Mouse (Mus musculus) layer of hippocampus, postnatal 25 days (tissue): ENCODE measurements around the gene Gtf3c1. TPM values are rescaled to one million over a fixed set of nuclear protein-coding genes. Genes with fewer than 3 reads are reported as not detected.

Source experiments
- DNase-seq, 2 experiments: peaks; one replicate each; pipeline ENCODE4 v3.0.0; 2022; ENCODE audit warnings: mixed read lengths in 2 of 2, low spot score in 1 of 2; ENCODE audit errors: extremely low spot score in 1 of 2
- total RNA-seq, 2 experiments: library from RNA; stranded (reverse); gene quantifications; 2 replicates each; pipeline ENCODE4 v1.2.3; 2021

Gtf3c1 gene
- total RNA-seq, 2 experiments from 2014 or later = 108 to 112 TPM

- no peak for DNase-seq
Observed at GRCm38 (mm10) chr7:125625219-125625618, 82.4 kb downstream of the Gtf3c1 start.

DNA sequence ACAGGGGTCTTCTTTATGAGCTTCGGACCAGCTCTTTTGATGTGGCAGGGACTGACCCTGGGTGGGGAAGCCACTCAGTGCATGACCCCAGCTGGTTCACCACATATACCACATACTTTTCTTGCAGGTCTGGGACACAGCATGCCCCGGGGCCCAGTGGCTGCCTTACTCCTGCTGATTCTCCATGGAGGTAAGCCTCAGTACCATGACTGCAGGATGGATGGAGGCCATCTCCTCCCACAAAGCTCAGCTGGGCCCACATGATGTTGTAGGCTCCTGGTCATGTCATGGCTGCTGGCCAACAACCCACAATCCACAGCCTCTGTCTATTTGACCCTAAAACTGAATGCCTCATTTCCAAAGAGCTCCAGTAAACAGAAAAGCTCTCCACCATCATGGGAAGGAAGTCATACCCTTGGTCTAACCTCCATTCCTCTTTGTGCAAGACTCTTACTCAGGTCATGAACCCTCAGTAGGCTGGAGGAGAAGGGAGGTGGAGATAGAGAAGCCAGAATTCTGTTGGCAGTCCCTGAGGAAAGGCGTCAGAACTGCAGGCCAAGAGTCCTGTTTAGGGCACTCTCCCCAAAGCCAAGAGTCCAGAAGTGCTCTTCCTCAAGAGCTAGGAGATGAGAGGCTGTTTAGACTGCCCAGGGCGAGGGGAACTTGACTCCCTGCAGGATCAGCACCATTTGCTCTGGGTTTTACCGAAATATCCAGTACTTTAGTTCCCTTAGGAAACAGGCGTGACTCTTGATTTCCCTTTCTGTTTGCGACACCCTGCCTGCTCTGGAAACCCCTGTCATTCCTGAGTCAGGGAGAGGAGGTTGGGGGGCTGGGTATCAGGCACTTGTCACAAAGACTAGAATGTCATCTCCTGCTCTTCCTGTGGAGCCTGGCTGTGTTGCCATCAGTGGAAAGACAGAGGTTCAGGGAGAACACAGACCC, 84.6 kb downstream of the Gtf3c1 start:
- DNase-seq = no peak

DNA sequence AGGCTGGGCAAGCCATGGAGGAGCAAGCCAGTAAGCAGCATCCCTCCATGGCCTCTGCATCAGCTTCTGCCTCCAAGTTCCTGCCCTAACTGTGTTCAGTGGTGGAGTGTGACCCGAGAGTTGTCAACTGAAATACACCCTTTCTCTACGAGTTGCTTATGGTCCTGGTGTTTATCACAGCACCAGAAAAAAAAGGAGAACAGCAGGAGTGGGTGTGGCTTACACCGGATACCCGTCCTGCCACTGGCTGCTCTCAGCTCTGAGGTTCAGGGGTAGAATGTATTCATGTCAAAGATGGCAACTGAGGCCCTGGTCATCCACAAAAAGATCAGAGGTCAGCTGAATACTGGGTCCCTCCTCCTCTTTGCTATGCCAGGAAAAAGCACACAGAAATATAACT, 87.5 kb downstream of the Gtf3c1 start:
- no peak for DNase-seq

- no peak for DNase-seq
Observed at GRCm38 (mm10) chr7:125618016-125618415, 89.6 kb downstream of the Gtf3c1 start.

- DNase-seq = no peak
Observed at GRCm38 (mm10) chr7:125615453-125615852, 92.1 kb downstream of the Gtf3c1 start.

- no peak for DNase-seq
Observed at GRCm38 (mm10) chr7:125613579-125613978, 94.0 kb downstream of the Gtf3c1 start.

GRCm38 (mm10) chr7:125608183-125608688, 99.3 kb downstream of the Gtf3c1 start:
- no peak for DNase-seq

- no peak for DNase-seq
Observed at GRCm38 (mm10) chr7:125607384-125608182, 100.0 kb downstream of the Gtf3c1 start.

- no peak for DNase-seq
Observed at GRCm38 (mm10) chr7:125606265-125607164, 101.1 kb downstream of the Gtf3c1 start.

GRCm38 (mm10) chr7:125605725-125606139, 101.8 kb downstream of the Gtf3c1 start:
- no peak for DNase-seq

DNA sequence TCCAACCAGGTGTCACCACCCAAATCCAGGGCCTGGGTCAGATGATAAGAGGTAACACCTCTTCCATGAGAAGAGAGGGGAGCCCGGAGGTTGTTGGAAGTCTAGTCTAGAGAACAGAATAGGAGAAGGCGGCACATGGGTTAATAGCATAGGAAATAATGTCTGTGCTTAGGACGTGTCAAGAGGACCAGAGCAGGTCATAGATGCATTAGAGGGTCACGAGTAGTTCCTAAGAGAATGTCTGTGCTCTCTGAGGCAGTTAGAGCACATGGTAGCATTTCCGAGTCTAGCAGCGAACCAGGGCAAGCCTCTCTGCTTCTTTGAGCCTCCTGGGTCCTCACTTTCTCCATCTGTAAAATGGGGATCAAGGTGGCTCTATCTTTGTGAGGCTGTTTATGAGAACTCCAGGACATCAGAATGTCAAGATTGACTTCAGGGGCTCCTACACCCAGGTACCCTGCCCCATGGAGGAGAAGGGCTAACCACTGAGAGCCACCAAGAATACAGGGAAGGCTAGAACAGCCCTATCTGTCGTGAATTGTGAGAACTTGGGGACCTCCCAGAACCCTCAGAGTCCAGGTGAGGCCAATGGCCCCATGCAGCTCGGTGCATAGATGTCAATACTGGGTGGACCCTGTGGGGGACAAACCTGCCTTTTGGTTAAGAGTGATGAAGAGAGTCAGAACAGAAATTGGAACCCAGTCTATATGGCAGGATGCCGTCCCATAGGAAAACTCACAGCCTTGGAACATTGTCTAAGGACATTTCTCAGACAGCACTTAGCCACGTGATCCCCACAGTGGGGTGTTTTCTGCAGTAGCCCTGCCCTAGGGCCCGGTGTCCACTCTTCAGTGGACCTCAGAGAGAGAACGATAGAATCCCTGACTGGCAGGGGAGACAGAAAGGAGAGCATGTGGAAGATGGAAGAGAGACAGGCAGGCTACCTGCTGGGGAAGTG, 102.9 kb downstream of the Gtf3c1 start:
- DNase-seq = no peak

DNA sequence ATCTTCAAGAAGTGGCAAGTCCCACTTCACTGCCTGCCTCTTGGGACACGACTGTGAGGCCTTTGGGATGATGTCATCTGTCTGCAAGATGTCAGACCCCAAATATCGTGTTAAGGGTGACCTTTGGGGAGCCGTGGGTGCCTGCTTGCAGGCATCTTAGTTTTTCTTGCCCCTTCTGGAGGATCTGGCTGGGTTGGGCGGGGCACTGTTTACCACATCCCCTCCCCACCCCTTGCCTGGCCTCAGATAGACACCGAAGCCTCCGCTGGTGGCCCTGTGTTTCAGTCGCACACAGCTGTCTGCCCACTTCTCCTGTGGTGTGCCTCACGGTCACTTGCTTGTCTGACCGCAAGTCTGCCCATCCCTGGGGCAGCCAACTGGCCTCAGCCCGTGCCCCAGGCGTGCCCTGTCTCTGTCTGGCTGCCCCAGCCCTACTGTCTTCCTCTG, 104.4 kb downstream of the Gtf3c1 start, which contains the start of gene Il21r:
Il21r (plus strand) TSS at position 245 of the 447 bp plus-strand sequence.
- no peak for DNase-seq

- no peak for DNase-seq
Observed at GRCm38 (mm10) chr7:125601821-125602448, 105.6 kb downstream of the Gtf3c1 start.

GRCm38 (mm10) chr7:125601280-125601670, 106.3 kb downstream of the Gtf3c1 start:
- DNase-seq = no peak

GRCm38 (mm10) chr7:125600612-125601279, 106.8 kb downstream of the Gtf3c1 start:
- DNase-seq = no peak

GRCm38 (mm10) chr7:125600136-125600535, 107.4 kb downstream of the Gtf3c1 start:
- DNase-seq = no peak

- DNase-seq = no peak
Observed at GRCm38 (mm10) chr7:125599373-125599973, 108.1 kb downstream of the Gtf3c1 start.
